Mouse (Mus musculus): ENCODE measurements around the gene Ccdc60. TPM values are rescaled to one million over a fixed set of nuclear protein-coding genes. Genes with fewer than 3 reads are reported as not detected.

Gene Ccdc60
- total and polyA plus RNA-seq, 3 experiments, result not detected

GRCm38 (mm10) chr5:116290584-116290983 is 1.8 kb upstream of the Ccdc60 start:
- H3K36me3 ChIP-seq (ENCODE audit: control insufficient read depth in 1 of 2, insufficient read depth in 2 of 2, low read length in 2 of 2), result no peaks in the 10 kb centered on the region
- H3K9ac ChIP-seq (ENCODE audit: control insufficient read depth, low read depth, low read length, poor library complexity, severe bottlenecking), result no peak overlapping the region
- no peaks in the 10 kb centered on the region for H3K27me3 ChIP-seq (ENCODE audit: control insufficient read depth in 1 of 2, insufficient read depth in 2 of 2, low read length in 2 of 2)
- no peak for TF ChIP-seq MAX (IDR thresholded peaks at IDR 0.05; ENCODE audit: low read length)
- TF ChIP-seq TCF12 (IDR thresholded peaks at IDR 0.05; ENCODE audit: low read depth, low read length), result no peak
- no peak for TF ChIP-seq JUND (IDR thresholded peaks at IDR 0.05; ENCODE audit: low read depth, low read length)
- no peak for TF ChIP-seq HCFC1 (IDR thresholded peaks at IDR 0.05; ENCODE audit: low read depth, low read length)
- no peak for TF ChIP-seq ETS1 (IDR thresholded peaks at IDR 0.05; ENCODE audit: low read depth, low read length)
- TF ChIP-seq SMC3 (IDR thresholded peaks at IDR 0.05; ENCODE audit: low read depth, low read length), result no peak
- no peak for TF ChIP-seq UBTF (IDR thresholded peaks at IDR 0.05; ENCODE audit: borderline replicate concordance, insufficient read depth, low read depth, low read length)
- no peak for TF ChIP-seq KAT2A (conservative IDR thresholded peaks at IDR 0.05; ENCODE audit: low read depth, low read length)
- no peak for TF ChIP-seq ELF1 (IDR thresholded peaks at IDR 0.05; ENCODE audit: low read depth, low read length)
- TF ChIP-seq POLR2A (IDR thresholded peaks at IDR 0.05; ENCODE audit: control insufficient read depth in 1 of 2, insufficient read depth in 1 of 2, low read depth in 1 of 2, low read length in 2 of 2, poor library complexity in 1 of 2), result no peak
- TF ChIP-seq USF1 (IDR thresholded peaks at IDR 0.05; ENCODE audit: low read depth, low read length), result no peak
- TF ChIP-seq E2F4 (IDR thresholded peaks at IDR 0.05; ENCODE audit: borderline replicate concordance, low read depth, low read length), result no peak
- TF ChIP-seq GATA1 (IDR thresholded peaks at IDR 0.05; ENCODE audit: low read depth, low read length), result no peak
- TF ChIP-seq TBP (IDR thresholded peaks at IDR 0.05; ENCODE audit: low read depth, low read length), result no peak
- no peak for TF ChIP-seq BHLHE40 (IDR thresholded peaks at IDR 0.05; ENCODE audit: borderline replicate concordance, low read depth, low read length)
- TF ChIP-seq POLR2AphosphoS5 (IDR thresholded peaks at IDR 0.05; ENCODE audit: borderline replicate concordance, low read depth, low read length), result no peak
- no peak for TF ChIP-seq CHD1 (IDR thresholded peaks at IDR 0.05; ENCODE audit: low read depth, low read length)
- TF ChIP-seq MYB (IDR thresholded peaks at IDR 0.05; ENCODE audit: low read depth, low read length), result no peak
- no peaks in the 10 kb centered on the region for H3K9me3 ChIP-seq (replicated peaks; ENCODE audit: insufficient read depth, low read length)
- no peak overlapping the region for H3K4me3 ChIP-seq (ENCODE audit: control insufficient read depth in 1 of 2, insufficient read depth in 1 of 2, low read depth in 2 of 2, low read length in 2 of 2)
- H3K79me2 ChIP-seq (ENCODE audit: control insufficient read depth, insufficient read depth, low read length, poor library complexity), result no peaks in the 10 kb centered on the region
- H3K27ac ChIP-seq (ENCODE audit: control insufficient read depth, low read depth, low read length), result no peak overlapping the region
- no peaks in the 10 kb centered on the region for H3K4me1 ChIP-seq (ENCODE audit: control insufficient read depth in 1 of 2, insufficient read depth in 2 of 2, low read length in 2 of 2)
- DNase-seq (ENCODE audit: low read depth, low spot score), result no peak

GRCm38 (mm10) chr5:116289897-116290296 is 1.1 kb upstream of the Ccdc60 start:
- Histone ChIP-seq H3K9ac (ENCODE audit: control insufficient read depth, low read depth, low read length, poor library complexity, severe bottlenecking) (no peak overlapping the region), H3K27ac (ENCODE audit: control insufficient read depth, low read depth, low read length) (no peak overlapping the region), H3K4me3 (ENCODE audit: control insufficient read depth in 1 of 2, insufficient read depth in 1 of 2, low read depth in 2 of 2, low read length in 2 of 2) (no peak overlapping the region), H3K27me3 (ENCODE audit: control insufficient read depth in 1 of 2, insufficient read depth in 2 of 2, low read length in 2 of 2) (no peaks in the 10 kb centered on the region), H3K36me3 (ENCODE audit: control insufficient read depth in 1 of 2, insufficient read depth in 2 of 2, low read length in 2 of 2) (no peaks in the 10 kb centered on the region), H3K9me3 (replicated peaks; ENCODE audit: insufficient read depth, low read length) (no peaks in the 10 kb centered on the region), H3K4me1 (ENCODE audit: control insufficient read depth in 1 of 2, insufficient read depth in 2 of 2, low read length in 2 of 2) (no peaks in the 10 kb centered on the region), H3K79me2 (ENCODE audit: control insufficient read depth, insufficient read depth, low read length, poor library complexity) (no peaks in the 10 kb centered on the region)
- DNase-seq (ENCODE audit: low read depth, low spot score), result no peak
- no peak for TF ChIP-seq JUND (IDR thresholded peaks at IDR 0.05; ENCODE audit: low read depth, low read length)
- no peak for TF ChIP-seq POLR2A (IDR thresholded peaks at IDR 0.05; ENCODE audit: control insufficient read depth in 1 of 2, insufficient read depth in 1 of 2, low read depth in 1 of 2, low read length in 2 of 2, poor library complexity in 1 of 2)
- TF ChIP-seq RCOR1 (IDR thresholded peaks at IDR 0.05; ENCODE audit: low read depth, low read length), result no peak
- no peak for TF ChIP-seq MYB (IDR thresholded peaks at IDR 0.05; ENCODE audit: low read depth, low read length)
- no peak for TF ChIP-seq TBP (IDR thresholded peaks at IDR 0.05; ENCODE audit: low read depth, low read length)
- no peak for TF ChIP-seq RAD21 (IDR thresholded peaks at IDR 0.05; ENCODE audit: low read depth, low read length)
- TF ChIP-seq UBTF (IDR thresholded peaks at IDR 0.05; ENCODE audit: borderline replicate concordance, insufficient read depth, low read depth, low read length), result no peak
- no peak for TF ChIP-seq POLR2AphosphoS2 (IDR thresholded peaks at IDR 0.05; ENCODE audit: low read length)
- no peak for TF ChIP-seq GABPA (IDR thresholded peaks at IDR 0.05; ENCODE audit: low read depth, low read length)
- no peak for TF ChIP-seq MEF2A (IDR thresholded peaks at IDR 0.05; ENCODE audit: extremely low read depth, insufficient replicate concordance, low read depth, low read length, poor library complexity, severe bottlenecking)
- no peak for TF ChIP-seq USF2 (IDR thresholded peaks at IDR 0.05; ENCODE audit: borderline replicate concordance in 1 of 2, insufficient read depth in 1 of 2, low read depth in 1 of 2, low read length in 2 of 2)
- TF ChIP-seq MAFK (IDR thresholded peaks at IDR 0.05; ENCODE audit: borderline replicate concordance, low read depth, low read length), result no peak
- no peak for TF ChIP-seq ZKSCAN1 (IDR thresholded peaks at IDR 0.05; ENCODE audit: low read depth, low read length)
- no peak for TF ChIP-seq CHD2 (IDR thresholded peaks at IDR 0.05; ENCODE audit: low read length)
- TF ChIP-seq TCF12 (IDR thresholded peaks at IDR 0.05; ENCODE audit: low read depth, low read length), result no peak
- no peak for TF ChIP-seq GATA1 (IDR thresholded peaks at IDR 0.05; ENCODE audit: low read depth, low read length)

Data from MEL (cell line).